Mouse (Mus musculus): ENCODE data around the gene Adgb. TPM values are rescaled to one million over a fixed set of nuclear protein-coding genes. Genes with fewer than 3 reads are reported as not detected.

The Adgb gene
- polyA plus RNA-seq, 1 experiment from 2014 or later, result 0.04 TPM

GRCm38 (mm10) chr10:10429032-10429431 lies 43.1 kb downstream of the Adgb start:
- Histone ChIP-seq H3K9me3 (replicated peaks; ENCODE audit: low read length) (no peaks in the 10 kb centered on the region), H3K4me2 (ENCODE audit: low read length) (no peak overlapping the region), H3K27ac (no peak overlapping the region), H3K4me3 (replicated peaks; ENCODE audit: low read depth, low read length) (no peak overlapping the region), H3K4me1 (replicated peaks; ENCODE audit: insufficient read depth, low read length) (no peaks in the 10 kb centered on the region), H3K27me3 (ENCODE audit: insufficient read depth, low read length) (no peaks in the 10 kb centered on the region), H3K9ac (ENCODE audit: low read depth, low read length) (no peak overlapping the region), H3K36me3 (ENCODE audit: insufficient read depth, low read length) (no peaks in the 10 kb centered on the region)
- no peak for TF ChIP-seq CTCF (IDR thresholded peaks at IDR 0.05; ENCODE audit: low read depth)
- WGBS, result 86% methylated on average over 7 of the region's 7 CpGs
- DNase-seq (ENCODE audit: low spot score) (no peak), ATAC-seq (replicated peaks; ENCODE audit: low FRiP score, low read depth) (no peak)

- TF ChIP-seq CTCF (IDR thresholded peaks at IDR 0.05; ENCODE audit: low read depth), result no peak
- Histone ChIP-seq H3K9ac (ENCODE audit: low read depth, low read length) (no peak overlapping the region), H3K27me3 (ENCODE audit: insufficient read depth, low read length) (no peaks in the 10 kb centered on the region), H3K4me2 (ENCODE audit: low read length) (no peak overlapping the region), H3K4me1 (replicated peaks; ENCODE audit: insufficient read depth, low read length) (no peaks in the 10 kb centered on the region), H3K27ac (no peak overlapping the region), H3K4me3 (replicated peaks; ENCODE audit: low read depth, low read length) (no peak overlapping the region), H3K9me3 (replicated peaks; ENCODE audit: low read length) (no peaks in the 10 kb centered on the region), H3K36me3 (ENCODE audit: insufficient read depth, low read length) (no peaks in the 10 kb centered on the region)
- 95% methylated on average over 2 of the region's 2 CpGs for WGBS
- ATAC-seq (replicated peaks; ENCODE audit: low FRiP score, low read depth), result no peak
- DNase-seq (ENCODE audit: low spot score), result no peak
These were observed 47.7 kb downstream of the Adgb start for GRCm38 (mm10) chr10:10424383-10424782.

GRCm38 (mm10) chr10:10411046-10411445 lies 61.1 kb downstream of the Adgb start:
- DNase-seq (ENCODE audit: low spot score), result peak; percentile 48
- Histone ChIP-seq H3K36me3 (ENCODE audit: insufficient read depth, low read length) (no peaks in the 10 kb centered on the region), H3K27me3 (ENCODE audit: insufficient read depth, low read length) (no peaks in the 10 kb centered on the region), H3K4me1 (replicated peaks; ENCODE audit: insufficient read depth, low read length) (no peaks in the 10 kb centered on the region), H3K4me2 (ENCODE audit: low read length) (no peak overlapping the region), H3K9ac (ENCODE audit: low read depth, low read length) (no peak overlapping the region), H3K27ac (no peak overlapping the region), H3K4me3 (replicated peaks; ENCODE audit: low read depth, low read length) (no peak overlapping the region), H3K9me3 (replicated peaks; ENCODE audit: low read length) (no peaks in the 10 kb centered on the region)
- TF ChIP-seq CTCF (IDR thresholded peaks at IDR 0.05; ENCODE audit: low read depth), result no peak
- no peak for ATAC-seq (replicated peaks; ENCODE audit: low FRiP score, low read depth)
- 24% methylated on average over 5 of the region's 5 CpGs for WGBS

- no peaks in the 10 kb centered on the region for H3K27me3 ChIP-seq (ENCODE audit: insufficient read depth, low read length)
- H3K36me3 ChIP-seq (ENCODE audit: insufficient read depth, low read length), result no peaks in the 10 kb centered on the region
- H3K9me3 ChIP-seq (replicated peaks; ENCODE audit: low read length), result no peaks in the 10 kb centered on the region
- H3K4me1 ChIP-seq (replicated peaks; ENCODE audit: insufficient read depth, low read length), result no peaks in the 10 kb centered on the region
- WGBS, result 31% methylated on average over 3 of the region's 3 CpGs
- no peak overlapping the region for H3K4me3 ChIP-seq (replicated peaks; ENCODE audit: low read depth, low read length)
- ATAC-seq (replicated peaks; ENCODE audit: low FRiP score, low read depth) (peak; percentile 68; the same call in 1 of the 2 replicates), DNase-seq (ENCODE audit: low spot score) (peak; percentile 90)
- no peak overlapping the region for H3K27ac ChIP-seq
- TF ChIP-seq CTCF (IDR thresholded peaks at IDR 0.05; ENCODE audit: low read depth), result peak; percentile 83
- no peak overlapping the region for H3K4me2 ChIP-seq (ENCODE audit: low read length)
- H3K9ac ChIP-seq (ENCODE audit: low read depth, low read length), result no peak overlapping the region
These were observed 64.0 kb downstream of the Adgb start for GRCm38 (mm10) chr10:10408166-10408565.

GRCm38 (mm10) chr10:10395784-10396481 lies 76.2 kb downstream of the Adgb start:
- no peak overlapping the region for H3K9ac ChIP-seq (ENCODE audit: low read depth, low read length)
- H3K36me3 ChIP-seq (ENCODE audit: insufficient read depth, low read length), result no peaks in the 10 kb centered on the region
- H3K4me2 ChIP-seq (ENCODE audit: low read length), result no peak overlapping the region
- no peak overlapping the region for H3K4me3 ChIP-seq (replicated peaks; ENCODE audit: low read depth, low read length)
- no peak overlapping the region for H3K27ac ChIP-seq
- DNase-seq (ENCODE audit: low spot score) (peak; percentile 12), ATAC-seq (replicated peaks; ENCODE audit: low FRiP score, low read depth) (no peak)
- TF ChIP-seq CTCF (IDR thresholded peaks at IDR 0.05; ENCODE audit: low read depth), result no peak
- H3K27me3 ChIP-seq (ENCODE audit: insufficient read depth, low read length), result no peaks in the 10 kb centered on the region
- WGBS, result 66% methylated on average over 4 of the region's 4 CpGs
- no peaks in the 10 kb centered on the region for H3K9me3 ChIP-seq (replicated peaks; ENCODE audit: low read length)
- no peaks in the 10 kb centered on the region for H3K4me1 ChIP-seq (replicated peaks; ENCODE audit: insufficient read depth, low read length)

GRCm38 (mm10) chr10:10374629-10375028 lies 97.5 kb downstream of the Adgb start:
- H3K4me2 ChIP-seq (ENCODE audit: low read length), result no peak overlapping the region
- H3K9ac ChIP-seq (ENCODE audit: low read depth, low read length), result no peak overlapping the region
- no peak for DNase-seq (ENCODE audit: low spot score)
- H3K4me3 ChIP-seq (replicated peaks; ENCODE audit: low read depth, low read length), result no peak overlapping the region
- no peaks in the 10 kb centered on the region for H3K4me1 ChIP-seq (replicated peaks; ENCODE audit: insufficient read depth, low read length)
- TF ChIP-seq CTCF (IDR thresholded peaks at IDR 0.05; ENCODE audit: low read depth), result no peak
- H3K27me3 ChIP-seq (ENCODE audit: insufficient read depth, low read length), result no peaks in the 10 kb centered on the region
- no peaks in the 10 kb centered on the region for H3K9me3 ChIP-seq (replicated peaks; ENCODE audit: low read length)
- ATAC-seq (replicated peaks; ENCODE audit: low FRiP score, low read depth), result no peak
- H3K27ac ChIP-seq, result no peak overlapping the region
- no peaks in the 10 kb centered on the region for H3K36me3 ChIP-seq (ENCODE audit: insufficient read depth, low read length)
- WGBS, result 53% methylated on average over 1 of the region's 1 CpGs

- ATAC-seq (replicated peaks; ENCODE audit: low FRiP score, low read depth) (no peak), DNase-seq (ENCODE audit: low spot score) (no peak)
- Histone ChIP-seq H3K9me3 (replicated peaks; ENCODE audit: low read length) (no peaks in the 10 kb centered on the region), H3K27ac (no peak overlapping the region), H3K9ac (ENCODE audit: low read depth, low read length) (no peak overlapping the region), H3K4me1 (replicated peaks; ENCODE audit: insufficient read depth, low read length) (no peaks in the 10 kb centered on the region), H3K36me3 (ENCODE audit: insufficient read depth, low read length) (no peaks in the 10 kb centered on the region), H3K4me2 (ENCODE audit: low read length) (no peak overlapping the region), H3K4me3 (replicated peaks; ENCODE audit: low read depth, low read length) (no peak overlapping the region), H3K27me3 (ENCODE audit: insufficient read depth, low read length) (no peaks in the 10 kb centered on the region)
- 68% methylated on average over 1 of the region's 1 CpGs for WGBS
- TF ChIP-seq CTCF (IDR thresholded peaks at IDR 0.05; ENCODE audit: low read depth), result no peak
These were observed 108.1 kb downstream of the Adgb start for GRCm38 (mm10) chr10:10364025-10364424.
